Mouse (Mus musculus): ENCODE data around the gene Arhgef40.

GRCm38 (mm10) chr14:52012553-52012952 is 28.0 kb downstream of the Arhgef40 start:
- TF ChIP-seq CTCF (IDR thresholded peaks at IDR 0.05; ENCODE audit: insufficient read depth, low read length) = no peak
- no peak for TF ChIP-seq POLR2A (IDR thresholded peaks at IDR 0.05; ENCODE audit: borderline replicate concordance, extremely low read depth, low read depth, low read length)
